Mouse (Mus musculus): ENCODE results near the gene Zdhhc7. TPM values are rescaled to one million over a fixed set of nuclear protein-coding genes. Genes with fewer than 3 reads are reported as not detected.

The Zdhhc7 gene
- total and polyA plus RNA-seq, 3 experiments: 18.3 to 26.3 (median 23.7) TPM

DNA sequence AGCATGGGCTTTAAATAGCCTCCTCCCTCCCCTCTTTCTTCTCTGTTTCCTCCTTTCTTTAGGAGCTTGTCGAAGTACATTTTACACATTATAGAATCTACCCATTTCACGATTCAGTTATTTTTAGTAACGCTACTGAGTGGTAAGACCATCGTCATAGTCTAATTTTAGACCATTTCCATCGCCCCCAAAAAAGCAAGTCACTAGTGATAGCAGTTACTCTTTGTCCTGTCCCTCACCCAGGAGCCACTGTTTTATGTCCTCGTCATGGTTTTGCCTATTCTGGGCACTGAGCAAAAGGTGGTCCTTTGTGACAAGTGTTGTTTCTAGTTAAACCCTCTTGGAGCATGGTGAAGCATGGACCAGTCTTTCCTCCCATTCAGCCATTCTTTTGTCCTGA is 18.6 kb upstream of the Zdhhc7 start:
- Histone ChIP-seq H3K9me3 (replicated peaks; ENCODE audit: low read length) (peaks cover 11% of the 10 kb centered on the region), H3K27ac (ENCODE audit: insufficient read depth, low read depth) (no peak overlapping the region), H3K36me3 (replicated peaks in 1 of 2; ENCODE audit: control insufficient read depth in 1 of 2, insufficient read depth in 1 of 2, low read length in 1 of 2) (no peaks in the 10 kb centered on the region), H3K9ac (ENCODE audit: insufficient read depth, low read depth) (no peak overlapping the region), H3K4me2 (ENCODE audit: insufficient read depth, low read depth, poor library complexity, severe bottlenecking) (no peak overlapping the region), H3K4me3 (replicated peaks in 1 of 3; ENCODE audit: low read depth in 2 of 3, low read length in 2 of 3, poor library complexity in 1 of 3) (no peak overlapping the region), H3K4me1 (ENCODE audit: control insufficient read depth in 1 of 2, insufficient read depth in 2 of 2) (peaks cover 7 to 20% of the 10 kb centered on the region in 2 experiments), H3K27me3 (replicated peaks) (peaks cover 91% of the 10 kb centered on the region), H3K79me2 (replicated peaks; ENCODE audit: control insufficient read depth, extremely low read depth, insufficient read depth, poor library complexity, severe bottlenecking) (no peaks in the 10 kb centered on the region)
- no peak for TF ChIP-seq MYC (IDR thresholded peaks at IDR 0.05; ENCODE audit: low read depth, low read length)
- no peak for TF ChIP-seq USF2 (conservative IDR thresholded peaks at IDR 0.05; ENCODE audit: low read depth, low read length)
- TF ChIP-seq HCFC1 (IDR thresholded peaks at IDR 0.05; ENCODE audit: low read depth, low read length): no peak
- TF ChIP-seq IRF4 (IDR thresholded peaks at IDR 0.05; ENCODE audit: low read depth, low read length): no peak
- no peak for TF ChIP-seq POLR2A (IDR thresholded peaks at IDR 0.05; ENCODE audit: low read depth, low read length)
- TF ChIP-seq MAFK (IDR thresholded peaks at IDR 0.05; ENCODE audit: insufficient replicate concordance, low read length): no peak
- TF ChIP-seq ZKSCAN1 (IDR thresholded peaks at IDR 0.05; ENCODE audit: borderline replicate concordance, low read depth, low read length): no peak
- no peak for TF ChIP-seq JUND (conservative IDR thresholded peaks at IDR 0.05; ENCODE audit: low read depth, low read length)
- no peak for TF ChIP-seq GABPA (IDR thresholded peaks at IDR 0.05; ENCODE audit: insufficient replicate concordance, low read depth, low read length)
- TF ChIP-seq RAD21 (IDR thresholded peaks at IDR 0.05; ENCODE audit: low read depth, low read length): no peak
- no peak for TF ChIP-seq MAZ (IDR thresholded peaks at IDR 0.05; ENCODE audit: low read depth, low read length)
- no peak for TF ChIP-seq RCOR1 (conservative IDR thresholded peaks at IDR 0.05; ENCODE audit: low read depth, low read length)
- TF ChIP-seq JUN (IDR thresholded peaks at IDR 0.05; ENCODE audit: insufficient read depth, low read depth, low read length): no peak
- dilution Hi-C loops (cut with MboI; ENCODE audit: extremely low pct_ligation_motif_present, extremely low pct_unique_long_range_greater_than_20kb, low sequenced_read_pairs): no loop called here
- in situ Hi-C loops (cut with MboI; ENCODE audit: low pct_ligation_motif_present, low pct_unique_long_range_greater_than_20kb, low sequenced_read_pairs): no loop called here
- no peak for DNase-seq (ENCODE audit: extremely low read depth)

DNA sequence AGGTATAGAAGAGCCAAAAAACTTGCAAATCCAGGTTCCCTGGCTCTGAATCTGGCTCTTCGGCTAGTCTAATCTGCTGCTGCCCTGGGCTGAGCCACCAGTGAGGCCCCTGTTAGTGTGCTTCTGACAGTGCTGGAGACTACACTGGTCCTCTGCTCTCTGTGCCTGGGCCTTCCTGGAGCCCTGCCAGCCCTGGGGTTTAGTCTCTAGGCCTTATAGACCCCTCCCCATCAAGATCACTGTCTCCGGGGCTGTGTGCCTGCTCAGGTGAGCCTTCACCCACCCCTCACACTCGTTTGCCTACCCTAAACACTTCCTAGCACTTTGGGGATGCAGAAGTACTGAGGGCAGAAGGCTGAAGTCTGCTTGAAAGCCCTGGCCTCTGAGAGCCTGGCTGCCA is 18.1 kb upstream of the Zdhhc7 start:
- no peak overlapping the region for H3K27ac ChIP-seq (ENCODE audit: insufficient read depth, low read depth)
- H3K27me3 ChIP-seq (replicated peaks): peaks cover 91% of the 10 kb centered on the region
- TF ChIP-seq CHD1 (IDR thresholded peaks at IDR 0.05; ENCODE audit: low read depth, low read length) (no peak), RAD21 (IDR thresholded peaks at IDR 0.05; ENCODE audit: low read depth, low read length) (no peak), BHLHE40 (IDR thresholded peaks at IDR 0.05; ENCODE audit: low read depth, low read length) (no peak), POLR2A (IDR thresholded peaks at IDR 0.05; ENCODE audit: low read depth, low read length) (no peak), ZMIZ1 (IDR thresholded peaks at IDR 0.05; ENCODE audit: low read depth, low read length) (no peak), ZNF384 (IDR thresholded peaks at IDR 0.05; ENCODE audit: low read depth, low read length) (no peak), TCF12 (IDR thresholded peaks at IDR 0.05; ENCODE audit: low read depth, low read length) (no peak), UBTF (IDR thresholded peaks at IDR 0.05; ENCODE audit: low read depth, low read length) (no peak), E2F4 (IDR thresholded peaks at IDR 0.05; ENCODE audit: insufficient replicate concordance, low read depth, low read length) (no peak), ELF1 (IDR thresholded peaks at IDR 0.05; ENCODE audit: low read depth, low read length) (no peak)
- H3K9ac ChIP-seq (ENCODE audit: insufficient read depth, low read depth): no peak overlapping the region
- H3K9me3 ChIP-seq (replicated peaks; ENCODE audit: low read length): peaks cover 16% of the 10 kb centered on the region
- dilution Hi-C loops (cut with MboI; ENCODE audit: extremely low pct_ligation_motif_present, extremely low pct_unique_long_range_greater_than_20kb, low sequenced_read_pairs) (no loop called here), in situ Hi-C loops (cut with MboI; ENCODE audit: low pct_ligation_motif_present, low pct_unique_long_range_greater_than_20kb, low sequenced_read_pairs) (no loop called here)
- no peaks in the 10 kb centered on the region for H3K79me2 ChIP-seq (replicated peaks; ENCODE audit: control insufficient read depth, extremely low read depth, insufficient read depth, poor library complexity, severe bottlenecking)
- H3K4me2 ChIP-seq (ENCODE audit: insufficient read depth, low read depth, poor library complexity, severe bottlenecking): no peak overlapping the region
- DNase-seq (ENCODE audit: extremely low read depth): no peak
- peaks cover 9 to 20% of the 10 kb centered on the region in 2 experiments for H3K4me1 ChIP-seq (ENCODE audit: control insufficient read depth in 1 of 2, insufficient read depth in 2 of 2)
- H3K4me3 ChIP-seq (replicated peaks in 1 of 3; ENCODE audit: low read depth in 2 of 3, low read length in 2 of 3, poor library complexity in 1 of 3): no peak overlapping the region
- H3K36me3 ChIP-seq (replicated peaks in 1 of 2; ENCODE audit: control insufficient read depth in 1 of 2, insufficient read depth in 1 of 2, low read length in 1 of 2): no peaks in the 10 kb centered on the region

All from CH12.LX (cell line).